Mouse (Mus musculus): ENCODE measurements around the gene Wdr63. TPM values are rescaled to one million over a fixed set of nuclear protein-coding genes. Genes with fewer than 3 reads are reported as not detected.
A peak's percentile ranks its signal among the peaks of the same experiment; 100 is the strongest.

Wdr63 gene
- polyA plus RNA-seq, 1 experiment = 0.31 TPM

- WGBS = 64% methylated on average over 9 of the region's 9 CpGs
- no peak for DNase-seq
Measured at GRCm38 (mm10) chr3:146117997-146118457, 10.1 kb upstream of the Wdr63 start.

GRCm38 (mm10) chr3:146117258-146117996 lies 9.5 kb upstream of the Wdr63 start, which contains the start of gene Mcoln3:
Gene Mcoln3, plus strand, starts transcription at chr3:146117450.
- no peaks in the 10 kb centered on the region for H3K4me1 ChIP-seq (ENCODE audit: control insufficient read depth, insufficient read depth, low read length)
- 0 out of 2 replicates have a peak, but pooled peaks cover 2% of the 10 kb centered on the region for H3K27me3 ChIP-seq (ENCODE audit: control insufficient read depth, insufficient read depth, low read length)
- WGBS = 16% methylated on average over 35 of the region's 35 CpGs
- no peak within 1 kb of the TSS for H3K27ac ChIP-seq (ENCODE audit: insufficient read depth, low read length)
- TF ChIP-seq CTCF (IDR thresholded peaks at IDR 0.05; ENCODE audit: borderline replicate concordance, insufficient read depth, low read depth, low read length) (no peak), POLR2A (IDR thresholded peaks at IDR 0.05; ENCODE audit: borderline replicate concordance, insufficient read depth, low read length) (no peak)
- H3K4me3 ChIP-seq (replicated peaks; ENCODE audit: insufficient read depth, low read depth, low read length) = no peak within 1 kb of the TSS
- no peak for DNase-seq

More at GRCm38 (mm10) chr3:146117997-146118457, 10.1 kb upstream of the Wdr63 start:
- Histone ChIP-seq H3K4me1 (ENCODE audit: control insufficient read depth, insufficient read depth, low read length) (no peaks in the 10 kb centered on the region), H3K27me3 (ENCODE audit: control insufficient read depth, insufficient read depth, low read length) (0 out of 2 replicates have a peak, but pooled peaks cover 2% of the 10 kb centered on the region), H3K27ac (ENCODE audit: insufficient read depth, low read length) (no peak overlapping the region), H3K4me3 (replicated peaks; ENCODE audit: insufficient read depth, low read depth, low read length) (no peak overlapping the region)
- no peak for TF ChIP-seq POLR2A (IDR thresholded peaks at IDR 0.05; ENCODE audit: borderline replicate concordance, insufficient read depth, low read length)
- TF ChIP-seq CTCF (IDR thresholded peaks at IDR 0.05; ENCODE audit: borderline replicate concordance, insufficient read depth, low read depth, low read length) = no peak

GRCm38 (mm10) chr3:146110916-146111315 lies 3.0 kb upstream of the Wdr63 start:
- WGBS = 74% methylated on average over 6 of the region's 6 CpGs
- no peaks in the 10 kb centered on the region for H3K4me1 ChIP-seq (ENCODE audit: control insufficient read depth, insufficient read depth, low read length)
- no peak overlapping the region for H3K27ac ChIP-seq (ENCODE audit: insufficient read depth, low read length)
- no peak for TF ChIP-seq CTCF (IDR thresholded peaks at IDR 0.05; ENCODE audit: borderline replicate concordance, insufficient read depth, low read depth, low read length)
- H3K27me3 ChIP-seq (ENCODE audit: control insufficient read depth, insufficient read depth, low read length) = no peaks in the 10 kb centered on the region
- no peak for DNase-seq
- H3K4me3 ChIP-seq (replicated peaks; ENCODE audit: insufficient read depth, low read depth, low read length) = no peak overlapping the region

- no peaks in the 10 kb centered on the region for H3K4me1 ChIP-seq (ENCODE audit: control insufficient read depth, insufficient read depth, low read length)
- no peaks in the 10 kb centered on the region for H3K27me3 ChIP-seq (ENCODE audit: control insufficient read depth, insufficient read depth, low read length)
- DNase-seq = no peak
- TF ChIP-seq POLR2A (IDR thresholded peaks at IDR 0.05; ENCODE audit: borderline replicate concordance, insufficient read depth, low read length) (no peak), CTCF (IDR thresholded peaks at IDR 0.05; ENCODE audit: borderline replicate concordance, insufficient read depth, low read depth, low read length) (no peak)
- H3K27ac ChIP-seq (ENCODE audit: insufficient read depth, low read length) = no peak overlapping the region
- no peak overlapping the region for H3K4me3 ChIP-seq (replicated peaks; ENCODE audit: insufficient read depth, low read depth, low read length)
- WGBS = 75% methylated on average over 2 of the region's 2 CpGs
Measured at GRCm38 (mm10) chr3:146110358-146110757, 2.4 kb upstream of the Wdr63 start.

GRCm38 (mm10) chr3:146108945-146109344 lies 1.0 kb upstream of the Wdr63 start:
- Histone ChIP-seq H3K4me1 (ENCODE audit: control insufficient read depth, insufficient read depth, low read length) (no peaks in the 10 kb centered on the region), H3K4me3 (replicated peaks; ENCODE audit: insufficient read depth, low read depth, low read length) (no peak overlapping the region), H3K27ac (ENCODE audit: insufficient read depth, low read length) (no peak overlapping the region), H3K27me3 (ENCODE audit: control insufficient read depth, insufficient read depth, low read length) (no peaks in the 10 kb centered on the region)
- TF ChIP-seq CTCF (IDR thresholded peaks at IDR 0.05; ENCODE audit: borderline replicate concordance, insufficient read depth, low read depth, low read length) (no peak), POLR2A (IDR thresholded peaks at IDR 0.05; ENCODE audit: borderline replicate concordance, insufficient read depth, low read length) (no peak)
- no peak for DNase-seq
- 81% methylated on average over 2 of the region's 2 CpGs for WGBS

GRCm38 (mm10) chr3:146107116-146107849 lies 647 bp downstream of the Wdr63 start:
- Histone ChIP-seq H3K4me3 (replicated peaks; ENCODE audit: insufficient read depth, low read depth, low read length) (peak overlapping the region; percentile 17), H3K27ac (ENCODE audit: insufficient read depth, low read length) (no peak overlapping the region), H3K27me3 (ENCODE audit: control insufficient read depth, insufficient read depth, low read length) (no peaks in the 10 kb centered on the region), H3K4me1 (ENCODE audit: control insufficient read depth, insufficient read depth, low read length) (no peaks in the 10 kb centered on the region)
- 3% methylated on average over 18 of the region's 18 CpGs for WGBS
- DNase-seq = no peak
- TF ChIP-seq CTCF (IDR thresholded peaks at IDR 0.05; ENCODE audit: borderline replicate concordance, insufficient read depth, low read depth, low read length) (no peak), POLR2A (IDR thresholded peaks at IDR 0.05; ENCODE audit: borderline replicate concordance, insufficient read depth, low read length) (no peak)

GRCm38 (mm10) chr3:146102049-146102448 lies 5.9 kb downstream of the Wdr63 start:
- no peak for DNase-seq
- 54% methylated on average over 6 of the region's 6 CpGs for WGBS
- TF ChIP-seq POLR2A (IDR thresholded peaks at IDR 0.05; ENCODE audit: borderline replicate concordance, insufficient read depth, low read length) (no peak), CTCF (IDR thresholded peaks at IDR 0.05; ENCODE audit: borderline replicate concordance, insufficient read depth, low read depth, low read length) (no peak)

More at GRCm38 (mm10) chr3:146102049-146102448, 5.9 kb downstream of the Wdr63 start:
- Histone ChIP-seq H3K4me1 (ENCODE audit: control insufficient read depth, insufficient read depth, low read length) (no peaks in the 10 kb centered on the region), H3K4me3 (replicated peaks; ENCODE audit: insufficient read depth, low read depth, low read length) (no peak overlapping the region), H3K27me3 (ENCODE audit: control insufficient read depth, insufficient read depth, low read length) (no peaks in the 10 kb centered on the region), H3K27ac (ENCODE audit: insufficient read depth, low read length) (no peak overlapping the region)

All from cerebellum, adult 2 months (tissue).